Mouse (Mus musculus) kidney, adult 8-10 months (tissue): ENCODE data around the gene Hist1h1e.
"Not testable (repeated sequence)": the region's sequence is repeated elsewhere in the genome, so short reads cannot be mapped to it uniquely, and the experiment has no call there.

Source experiments
- DNase-seq, 2 experiments: peaks; one replicate each; pipeline ENCODE4 v3.0.0; 2022

Gene Hist1h1e

GRCm38 (mm10) chr13:23591886-23592285, 30.5 kb downstream of the Hist1h1e start:
- DNase-seq = not testable (repeated sequence)

- no peak for DNase-seq
Measured at GRCm38 (mm10) chr13:23591206-23591605, 31.2 kb downstream of the Hist1h1e start.

GRCm38 (mm10) chr13:23586940-23587225, 35.5 kb downstream of the Hist1h1e start:
- DNase-seq = no peak

- no peak for DNase-seq
Measured at GRCm38 (mm10) chr13:23586099-23586939, 36.0 kb downstream of the Hist1h1e start.

- DNase-seq = peak; percentile 46 to 79
Measured at GRCm38 (mm10) chr13:23585442-23586098, 36.8 kb downstream of the Hist1h1e start.

- DNase-seq = peak; percentile 54 to 60
Measured at GRCm38 (mm10) chr13:23585029-23585441, 37.3 kb downstream of the Hist1h1e start.

- no peak for DNase-seq
Measured at GRCm38 (mm10) chr13:23584331-23584730, 38.0 kb downstream of the Hist1h1e start.

GRCm38 (mm10) chr13:23583387-23584068, 38.8 kb downstream of the Hist1h1e start:
- no peak for DNase-seq

GRCm38 (mm10) chr13:23582219-23583056, 39.9 kb downstream of the Hist1h1e start:
- no peak for DNase-seq

- peak; percentile 95 to 96 for DNase-seq
Measured at GRCm38 (mm10) chr13:23581408-23582218, 40.7 kb downstream of the Hist1h1e start, which contains the start of gene Hist1h4d. Gene Hist1h4d, plus strand, starts transcription at chr13:23581598.

GRCm38 (mm10) chr13:23577835-23578234, 44.5 kb downstream of the Hist1h1e start:
- no peak for DNase-seq

- DNase-seq = no peak
Measured at GRCm38 (mm10) chr13:23576906-23577639, 45.3 kb downstream of the Hist1h1e start.

- no peak for DNase-seq
Measured at GRCm38 (mm10) chr13:23576351-23576881, 45.9 kb downstream of the Hist1h1e start.

- DNase-seq = not testable (repeated sequence)
Measured at GRCm38 (mm10) chr13:23575864-23576313, 46.5 kb downstream of the Hist1h1e start.

- DNase-seq = no peak
Measured at GRCm38 (mm10) chr13:23575271-23575851, 47.0 kb downstream of the Hist1h1e start, which contains the start of gene Hist1h3d. Gene Hist1h3d, plus strand, starts transcription at chr13:23575763.

- DNase-seq = not testable (repeated sequence)
Measured at GRCm38 (mm10) chr13:23574546-23575170, 47.7 kb downstream of the Hist1h1e start.

GRCm38 (mm10) chr13:23573898-23574524, 48.3 kb downstream of the Hist1h1e start, which contains the start of the genes Hist1h2bf and Hist1h2ad:
Gene Hist1h2bf, minus strand, starts transcription at chr13:23574196.
Gene Hist1h2ad, plus strand, starts transcription at chr13:23574381.
- DNase-seq = peak; percentile 68 to 71

GRCm38 (mm10) chr13:23573034-23573897, 49.1 kb downstream of the Hist1h1e start:
- DNase-seq = not testable (repeated sequence)
